Mouse (Mus musculus): ENCODE measurements around the gene Lrfn1.

GRCm38 (mm10) chr7:28447101-28447830 is 4.5 kb upstream of the Lrfn1 start:
- no peak for TF ChIP-seq POLR2A (IDR thresholded peaks at IDR 0.05; ENCODE audit: low read depth, low read length)
- TF ChIP-seq CTCF (conservative IDR thresholded peaks at IDR 0.05; ENCODE audit: insufficient read depth, insufficient read length, low read depth, low read length) = no peak
